Mouse (Mus musculus) embryo, embryonic 9.5 days (tissue): ENCODE measurements around the gene Nkapl.
"Not testable (repeated sequence)": the region's sequence is repeated elsewhere in the genome, so short reads cannot be mapped to it uniquely, and the experiment has no call there.

Experiments
- DNase-seq: peaks from one replicate; pipeline ENCODE4 v3.0.0-alpha.2; 2017; ENCODE audit errors: extremely low spot score

Nkapl gene

GRCm38 (mm10) chr13:21468061-21469019 lies at the start of gene Nkapl:
Gene Nkapl (minus strand): TSS chr13:21468509.
- peak; percentile 87 for DNase-seq

GRCm38 (mm10) chr13:21506221-21506649 lies 37.9 kb upstream of the Nkapl start:
- peak; percentile 93 for DNase-seq

- no peak for DNase-seq
Observed at GRCm38 (mm10) chr13:21502296-21502695, 34.0 kb upstream of the Nkapl start.

GRCm38 (mm10) chr13:21501182-21501581 lies 32.9 kb upstream of the Nkapl start, which contains the start of gene Gm11273:
Gene Gm11273 (minus strand): TSS chr13:21501418.
- not testable (repeated sequence) for DNase-seq

- no peak for DNase-seq
Observed at GRCm38 (mm10) chr13:21495080-21495479, 26.8 kb upstream of the Nkapl start, which contains the start of gene AK157302. Gene AK157302 (plus strand): TSS chr13:21495223.

GRCm38 (mm10) chr13:21492847-21493246 lies 24.5 kb upstream of the Nkapl start:
- DNase-seq, result no peak

- no peak for DNase-seq
Observed at GRCm38 (mm10) chr13:21486881-21487280, 18.6 kb upstream of the Nkapl start.

GRCm38 (mm10) chr13:21478759-21479670 lies 10.7 kb upstream of the Nkapl start, which contains the start of the genes Zkscan4 and Gm10065:
Gene Zkscan4 (plus strand): TSS chr13:21478907.
Gene Gm10065 (minus strand): TSS chr13:21479441.
- DNase-seq, result peak; percentile 73

- DNase-seq, result no peak
Observed at GRCm38 (mm10) chr13:21472427-21472826, 4.1 kb upstream of the Nkapl start.

GRCm38 (mm10) chr13:21469097-21469496 lies 788 bp upstream of the Nkapl start:
- DNase-seq, result no peak

GRCm38 (mm10) chr13:21467336-21467735 lies 973 bp downstream of the Nkapl start:
- DNase-seq, result no peak

GRCm38 (mm10) chr13:21462516-21462915 lies 5.8 kb downstream of the Nkapl start:
- not testable (repeated sequence) for DNase-seq

- peak; percentile 42 for DNase-seq
Observed at GRCm38 (mm10) chr13:21456347-21456746, 12.0 kb downstream of the Nkapl start.

GRCm38 (mm10) chr13:21454133-21454532 lies 14.2 kb downstream of the Nkapl start:
- no peak for DNase-seq

- DNase-seq, result peak; percentile 87
Observed at GRCm38 (mm10) chr13:21453449-21453848, 14.9 kb downstream of the Nkapl start, which contains the start of gene Zscan26. Gene Zscan26 (minus strand): TSS chr13:21453730.

GRCm38 (mm10) chr13:21453042-21453441 lies 15.3 kb downstream of the Nkapl start:
- peak; percentile 15 for DNase-seq

GRCm38 (mm10) chr13:21447856-21448614 lies 20.3 kb downstream of the Nkapl start:
- DNase-seq, result no peak

- DNase-seq, result no peak
Observed at GRCm38 (mm10) chr13:21446796-21447195, 21.5 kb downstream of the Nkapl start.

GRCm38 (mm10) chr13:21441207-21441572 lies 27.1 kb downstream of the Nkapl start:
- DNase-seq, result peak; percentile 8

- peak; percentile 81 for DNase-seq
Observed at GRCm38 (mm10) chr13:21440503-21441206, 27.7 kb downstream of the Nkapl start, which contains the start of gene Pgbd1. Gene Pgbd1 (minus strand): TSS chr13:21441058.
